Mouse (Mus musculus) forebrain, postnatal 0 days (tissue): ENCODE measurements around the gene Vipas39. TPM values are rescaled to one million over a fixed set of nuclear protein-coding genes. Genes with fewer than 3 reads are reported as not detected.

Experiments used
- ATAC-seq: fragments of 200-750 bp; cut with Nextera tagmentation; 2 replicates; pipeline ENCODE4 v1.8.0; 2017; ENCODE audit warnings: mild to moderate bottlenecking, moderate library complexity
- DNase-seq: peaks from one replicate; pipeline ENCODE4 v3.0.0-alpha.2; 2015
- H3K27ac ChIP-seq: fragments of 300-500 bp; sonication (generic); 2 replicates; pipeline ENCODE4 v1.5.1; 2014; ENCODE audit warnings: low read depth, mild to moderate bottlenecking, antibody characterized with exemption, low read length, moderate library complexity, mixed read lengths
- H3K27me3 ChIP-seq: fragments of 300-500 bp; sonication (generic); 2 replicates; pipeline ENCODE4 v1.6.1; 2014; ENCODE audit warnings: mild to moderate bottlenecking, low read length, mixed read lengths; ENCODE audit not compliant: insufficient read depth
- H3K36me3 ChIP-seq: fragments of 300-500 bp; sonication (generic); 2 replicates; pipeline ENCODE4 v1.6.1; 2014; ENCODE audit warnings: mild to moderate bottlenecking, moderate library complexity; ENCODE audit not compliant: insufficient read depth
- H3K4me1 ChIP-seq: fragments of 300-500 bp; sonication (generic); 2 replicates; pipeline ENCODE4 v1.6.1; 2014; ENCODE audit warnings: antibody characterized with exemption; ENCODE audit not compliant: insufficient read depth
- H3K4me2 ChIP-seq: fragments of 300-500 bp; sonication (generic); 2 replicates; pipeline ENCODE4 v1.6.1; 2014; ENCODE audit warnings: low read depth, mild to moderate bottlenecking, moderate library complexity
- H3K4me3 ChIP-seq: fragments of 300-500 bp; sonication (generic); 2 replicates; pipeline ENCODE4 v1.5.1; 2014; ENCODE audit warnings: low read depth, low read length, mixed read lengths
- H3K9ac ChIP-seq: fragments of 300-500 bp; sonication (generic); 2 replicates; pipeline ENCODE4 v1.6.1; 2014; ENCODE audit warnings: mild to moderate bottlenecking
- H3K9me3 ChIP-seq: fragments of 300-500 bp; sonication (generic); 2 replicates; pipeline ENCODE4 v1.6.1; 2016; ENCODE audit warnings: low read length
- CTCF ChIP-seq: sonication (generic); IDR thresholded peaks from 2 replicates; pipeline ENCODE4 v1.5.1; 2016; ENCODE audit warnings: antibody characterized with exemption, control low read depth, low read depth
- WGBS: fragments of 180-500 bp; shearing (Covaris S2); extraction: QIAGEN DNeasy Blood & Tissue Kit; methylation state at CpG from one replicate; pipeline ENCODE4 v1.1.7; 2014; 5-methylcytosine and 5-hydroxymethylcytosine counted together
- polyA plus RNA-seq: library from polyadenylated mRNA; unstranded; fragments of >200 nt; fragmentation: Nextera tagmentation; extraction: Ambion mirVana; gene quantifications from 2 replicates; pipeline ENCODE4 v1.2.1, GENCODE M21; 2015
- total RNA-seq: library from RNA; depleted of rRNA; stranded (reverse); fragments of >200 nt; gene quantifications from 2 replicates; pipeline ENCODE4 v1.2.3, GENCODE M21; 2014

Gene Vipas39
- total and polyA plus RNA-seq, 2 experiments from 2014 or later, result 57.7 to 79.4 TPM

- DNase-seq (no peak), ATAC-seq (no peak)
- no peaks in the 10 kb centered on the region for H3K9me3 ChIP-seq
- 77% methylated on average over 1 of the region's 1 CpGs for WGBS
- no peak within 1 kb of the TSS for H3K4me3 ChIP-seq
- H3K36me3 ChIP-seq, result peaks cover 45% of the 10 kb centered on the region
- H3K4me2 ChIP-seq, result no peak within 1 kb of the TSS
- no peak within 1 kb of the TSS for H3K9ac ChIP-seq
- H3K4me1 ChIP-seq, result no peaks in the 10 kb centered on the region
- H3K27me3 ChIP-seq, result no peaks in the 10 kb centered on the region
- H3K27ac ChIP-seq, result no peak within 1 kb of the TSS
- no peak for TF ChIP-seq CTCF
Measured at GRCm38 (mm10) chr12:87238632-87239031, 27.4 kb downstream of the Vipas39 start, which contains the start of gene Noxred1. TSS of gene Noxred1 (minus strand) at chr12:87238732.

GRCm38 (mm10) chr12:87236882-87237483 is 29.1 kb downstream of the Vipas39 start:
- no peak for TF ChIP-seq CTCF
- H3K4me2 ChIP-seq, result no peak overlapping the region
- no peak for ATAC-seq
- no peak for DNase-seq
- 89% methylated on average over 5 of the region's 5 CpGs for WGBS
- no peak overlapping the region for H3K9ac ChIP-seq
- no peaks in the 10 kb centered on the region for H3K4me1 ChIP-seq
- peaks cover 35% of the 10 kb centered on the region for H3K36me3 ChIP-seq
- H3K27ac ChIP-seq, result no peak overlapping the region
- no peaks in the 10 kb centered on the region for H3K27me3 ChIP-seq
- no peak overlapping the region for H3K4me3 ChIP-seq
- no peaks in the 10 kb centered on the region for H3K9me3 ChIP-seq

GRCm38 (mm10) chr12:87230379-87230895 is 35.6 kb downstream of the Vipas39 start:
- H3K27me3 ChIP-seq, result no peaks in the 10 kb centered on the region

GRCm38 (mm10) chr12:87229633-87230032 is 36.4 kb downstream of the Vipas39 start:
- H3K4me3 ChIP-seq, result no peak overlapping the region
- ATAC-seq (no peak), DNase-seq (no peak)
- H3K9ac ChIP-seq, result no peak overlapping the region
- H3K4me1 ChIP-seq, result no peaks in the 10 kb centered on the region
- no peaks in the 10 kb centered on the region for H3K36me3 ChIP-seq
- TF ChIP-seq CTCF, result no peak
- 91% methylated on average over 2 of the region's 2 CpGs for WGBS
- H3K4me2 ChIP-seq, result no peak overlapping the region
- H3K9me3 ChIP-seq, result no peaks in the 10 kb centered on the region
- no peak overlapping the region for H3K27ac ChIP-seq
- no peaks in the 10 kb centered on the region for H3K27me3 ChIP-seq

More at GRCm38 (mm10) chr12:87230379-87230895, 35.6 kb downstream of the Vipas39 start:
- no peak overlapping the region for H3K9ac ChIP-seq
- no peak for ATAC-seq
- no peak for DNase-seq
- H3K27ac ChIP-seq, result no peak overlapping the region
- H3K9me3 ChIP-seq, result no peaks in the 10 kb centered on the region
- H3K4me3 ChIP-seq, result no peak overlapping the region
- H3K4me1 ChIP-seq, result no peaks in the 10 kb centered on the region
- no peak overlapping the region for H3K4me2 ChIP-seq
- no peaks in the 10 kb centered on the region for H3K36me3 ChIP-seq
- TF ChIP-seq CTCF, result no peak

- Histone ChIP-seq H3K36me3 (no peaks in the 10 kb centered on the region), H3K4me2 (no peak overlapping the region), H3K4me3 (no peak overlapping the region), H3K27me3 (no peaks in the 10 kb centered on the region), H3K4me1 (no peaks in the 10 kb centered on the region), H3K9ac (no peak overlapping the region), H3K9me3 (no peaks in the 10 kb centered on the region), H3K27ac (no peak overlapping the region)
- TF ChIP-seq CTCF, result no peak
- 78% methylated on average over 7 of the region's 7 CpGs for WGBS
- DNase-seq (no peak), ATAC-seq (no peak)
Measured at GRCm38 (mm10) chr12:87226801-87227200, 39.3 kb downstream of the Vipas39 start.

GRCm38 (mm10) chr12:87224950-87225349 is 41.1 kb downstream of the Vipas39 start:
- ATAC-seq (no peak), DNase-seq (no peak)
- 71% methylated on average over 10 of the region's 10 CpGs for WGBS
- Histone ChIP-seq H3K9ac (no peak overlapping the region), H3K27me3 (no peaks in the 10 kb centered on the region), H3K4me2 (no peak overlapping the region), H3K9me3 (no peaks in the 10 kb centered on the region), H3K4me3 (no peak overlapping the region), H3K27ac (no peak overlapping the region), H3K4me1 (no peaks in the 10 kb centered on the region), H3K36me3 (no peaks in the 10 kb centered on the region)
- TF ChIP-seq CTCF, result no peak

GRCm38 (mm10) chr12:87219362-87219761 is 46.7 kb downstream of the Vipas39 start:
- WGBS, result 52% methylated on average over 7 of the region's 7 CpGs
- DNase-seq (no peak), ATAC-seq (no peak)
- Histone ChIP-seq H3K9ac (no peak overlapping the region), H3K36me3 (no peaks in the 10 kb centered on the region), H3K27ac (no peak overlapping the region), H3K9me3 (no peaks in the 10 kb centered on the region), H3K4me3 (no peak overlapping the region), H3K27me3 (no peaks in the 10 kb centered on the region), H3K4me2 (no peak overlapping the region), H3K4me1 (no peaks in the 10 kb centered on the region)
- TF ChIP-seq CTCF, result no peak
